Comparison of ENCODE assay signal across 12 mouse cellular contexts in genomic region chr6:136854361-136854781, GRCm38 (mm10). TPM values are rescaled to one million over a fixed set of nuclear protein-coding genes. Genes with fewer than 3 reads are reported as not detected.
DNase-seq lines count a peak whose midpoint lies in the region; ATAC-seq and TF ChIP-seq lines count a peak whose summit lies in the region.
"Had no signal": no experiment of that assay in that cellular context is flagged by ENCODE, and none has a peak within 500 bp of the region (broad histone marks: within the 10 kb centered on the region; RNA-seq: fewer than 3 reads in every experiment).

No protein-coding gene starts in this region.

- ATAC-seq in liver, embryonic 11.5 days (replicated peaks; ENCODE audit: low FRiP score): no peak
- no peak for ATAC-seq in liver, embryonic 14.5 days (ENCODE audit: insufficient read depth)

- H3K9ac ChIP-seq in liver, embryonic 11.5 days (ENCODE audit: low read depth, low read length): no peak overlapping the region
- peak overlapping the region; percentile 90 for H3K9ac ChIP-seq in liver, embryonic 14.5 days (replicated peaks)

- no peaks in the 10 kb centered on the region for H3K36me3 ChIP-seq in liver, embryonic 11.5 days (ENCODE audit: control insufficient read depth, insufficient read depth, low read length)
- H3K36me3 ChIP-seq in liver, embryonic 14.5 days (replicated peaks; ENCODE audit: control insufficient read depth, insufficient read depth, low read depth): peaks cover 62% of the 10 kb centered on the region
- H3K36me3 ChIP-seq: hindbrain, embryonic 10.5 days had no signal

- no peak overlapping the region for H3K27ac ChIP-seq in liver, embryonic 11.5 days (ENCODE audit: low read depth, low read length)
- H3K27ac ChIP-seq in liver, embryonic 14.5 days: no peak overlapping the region; the same call in 1 of the 2 replicates
- H3K27ac ChIP-seq: hindbrain, embryonic 10.5 days had no signal

- 66% methylated on average over 11 of the region's 11 CpGs for WGBS in liver, embryonic 11.5 days
- 26% methylated on average over 11 of the region's 11 CpGs for WGBS in liver, embryonic 14.5 days (ENCODE audit: insufficient replicate concordance)

- TF ChIP-seq EP300 in liver, embryonic 14.5 days (IDR thresholded peaks at IDR 0.05; ENCODE audit: low read depth): no peak

- peak overlapping the region; percentile 60 for H3K4me3 ChIP-seq in liver, embryonic 11.5 days (ENCODE audit: low read depth, low read length)
- peak overlapping the region; percentile 73 to 97 for H3K4me3 ChIP-seq in liver, embryonic 14.5 days (ENCODE audit: insufficient read depth in 1 of 2, low read depth in 2 of 2, low read length in 2 of 2)
- H3K4me3 ChIP-seq: hindbrain, embryonic 10.5 days had no signal

- H3K9me3 ChIP-seq in liver, embryonic 11.5 days (ENCODE audit: control insufficient read depth, low read length): no peaks in the 10 kb centered on the region
- no peaks in the 10 kb centered on the region for H3K9me3 ChIP-seq in liver, embryonic 14.5 days (ENCODE audit: control insufficient read depth, low read length)
- H3K9me3 ChIP-seq: hindbrain, embryonic 10.5 days had no signal

- no peaks in the 10 kb centered on the region for H3K27me3 ChIP-seq in liver, embryonic 11.5 days (replicated peaks; ENCODE audit: control insufficient read depth, insufficient read depth, low read length)
- H3K27me3 ChIP-seq in liver, embryonic 14.5 days (ENCODE audit: control insufficient read depth, insufficient read depth, low read length): no peaks in the 10 kb centered on the region

- peak overlapping the region; percentile 61 for H3K4me2 ChIP-seq in liver, embryonic 11.5 days
- H3K4me2 ChIP-seq in liver, embryonic 14.5 days (ENCODE audit: low read depth): peak overlapping the region; percentile 67

- intact Hi-C loops in left cerebral cortex, postnatal 25 days (cut with DNase I): no loop called here

- no peak for DNase-seq in liver, embryonic 11.5 days (ENCODE audit: low spot score)
- no peak for DNase-seq in liver
- peak; percentile 71 for DNase-seq in T-cell, adult 2 months (ENCODE audit: low spot score)
- DNase-seq in liver, embryonic 14.5 days (ENCODE audit: low read depth in 3 of 3, low spot score in 3 of 3): no peak
- peak; percentile 77 for DNase-seq in thymus, postnatal 14 days
- no peak for DNase-seq in adrenal gland, adult (ENCODE audit: inconsistent age in 2 of 2, low spot score in 1 of 2)
- DNase-seq in left cerebral cortex, postnatal 25 days (ENCODE audit: low spot score in 2 of 2): no peak
- DNase-seq: kidney, adult 11 months had no signal

- no peak for TF ChIP-seq CTCF in liver, embryonic 14.5 days (IDR thresholded peaks at IDR 0.05; ENCODE audit: low read depth)

- H3K4me1 ChIP-seq in liver, embryonic 11.5 days (replicated peaks; ENCODE audit: control insufficient read depth, insufficient read depth, low read length): peaks cover 42% of the 10 kb centered on the region
- peaks cover 31 to 51% of the 10 kb centered on the region in 2 experiments for H3K4me1 ChIP-seq in liver, embryonic 14.5 days (replicated peaks; ENCODE audit: control insufficient read depth in 2 of 2, insufficient read depth in 2 of 2, low read length in 1 of 2)

RNA-seq across cellular contexts. Expression of gene Art4, which starts 3.2 kb away (rescaled TPM):
- polyA plus RNA-seq in liver, embryonic 11.5 days (2014; fragmentation: Nextera tagmentation; extraction: Ambion mirVana): 8.7 and 11.1 TPM in 2 replicates
- 17.8 and 23.3 TPM in 2 replicates for polyA plus RNA-seq in liver, embryonic 14.5 days (2012; rRNA removed)
- 20.3 and 22.6 TPM in 2 replicates for polyA plus RNA-seq in liver, embryonic 14.5 days (2014; fragmentation: Nextera tagmentation; extraction: Ambion mirVana)
- total RNA-seq in left cerebral cortex, postnatal 25 days (2021): under 1 TPM in 1 of 2 experiments, not detected in 1; 0.14 TPM

RNA-seq across cellular contexts. Expression of gene Smco3, which starts 19.1 kb away (rescaled TPM):
- polyA plus RNA-seq in liver, embryonic 11.5 days (2014; fragmentation: Nextera tagmentation; extraction: Ambion mirVana): not detected in 2 replicates
- 0.11 and 0.18 TPM in 2 replicates for polyA plus RNA-seq in liver, embryonic 14.5 days (2012; rRNA removed)
- polyA plus RNA-seq in liver, embryonic 14.5 days (2014; fragmentation: Nextera tagmentation; extraction: Ambion mirVana): 0.15 TPM in 1 of 2 replicates, not detected in the other
- total RNA-seq in left cerebral cortex, postnatal 25 days (2021): 1 to 10 TPM; 4.4 to 5.0 TPM
- total RNA-seq: MEL had no signal
- polyA plus RNA-seq: hindbrain, embryonic 10.5 days; large intestine, adult 2 months had no signal

RNA-seq across cellular contexts. Expression of gene Mgp, which starts 21.3 kb away (rescaled TPM):
- 7.7 and 8.2 TPM in 2 replicates for polyA plus RNA-seq in liver, embryonic 11.5 days (2014; fragmentation: Nextera tagmentation; extraction: Ambion mirVana)
- polyA plus RNA-seq in liver, embryonic 14.5 days (2012; rRNA removed): 0.88 and 1.6 TPM in 2 replicates
- polyA plus RNA-seq in liver, embryonic 14.5 days (2014; fragmentation: Nextera tagmentation; extraction: Ambion mirVana): 0.96 and 1.2 TPM in 2 replicates
- total RNA-seq in left cerebral cortex, postnatal 25 days (2021): 10 to 100 TPM; 43.5 to 46.0 TPM
- total RNA-seq: common myeloid progenitor, adult 5-6 weeks; MEL had no signal

RNA-seq across cellular contexts. Expression of gene Wbp11, which starts 26.3 kb away (rescaled TPM):
- 165 and 168 TPM in 2 replicates for polyA plus RNA-seq in liver, embryonic 11.5 days (2014; fragmentation: Nextera tagmentation; extraction: Ambion mirVana)
- polyA plus RNA-seq in liver, embryonic 14.5 days (2012; rRNA removed): 27.1 and 37.6 TPM in 2 replicates
- polyA plus RNA-seq in liver, embryonic 14.5 days (2014; fragmentation: Nextera tagmentation; extraction: Ambion mirVana): 51.3 and 59.3 TPM in 2 replicates
- total RNA-seq in left cerebral cortex, postnatal 25 days (2021): 100 to 1,000 TPM; 124 to 125 TPM

RNA-seq across cellular contexts. Expression of gene BC049715, which starts 26.9 kb away (rescaled TPM):
- 2.3 and 2.6 TPM in 2 replicates for polyA plus RNA-seq in liver, embryonic 11.5 days (2014; fragmentation: Nextera tagmentation; extraction: Ambion mirVana)
- 0.13 and 0.73 TPM in 2 replicates for polyA plus RNA-seq in liver, embryonic 14.5 days (2012; rRNA removed)
- polyA plus RNA-seq in liver, embryonic 14.5 days (2014; fragmentation: Nextera tagmentation; extraction: Ambion mirVana): 0.57 and 0.71 TPM in 2 replicates
- 1 to 10 TPM; 1.9 to 2.8 TPM for total RNA-seq in left cerebral cortex, postnatal 25 days (2021)

Comparison
In these comparisons a context has a peak if more than half of its experiments do, and no peak if none do; other contexts are left out.
1. DNase-seq: peak in T-cell, adult 2 months (single experiment) and thymus, postnatal 14 days (single experiment); none in liver, embryonic 11.5 days (single experiment), liver (single experiment), liver, embryonic 14.5 days (0 of 3), adrenal gland, adult (0 of 2) and left cerebral cortex, postnatal 25 days (0 of 2).